Mouse (Mus musculus): ENCODE measurements around the gene Itgb7. TPM values are rescaled to one million over a fixed set of nuclear protein-coding genes. Genes with fewer than 3 reads are reported as not detected.

The Itgb7 gene
- polyA plus RNA-seq, 1 experiment from 2014 or later: 2.6 TPM

DNA sequence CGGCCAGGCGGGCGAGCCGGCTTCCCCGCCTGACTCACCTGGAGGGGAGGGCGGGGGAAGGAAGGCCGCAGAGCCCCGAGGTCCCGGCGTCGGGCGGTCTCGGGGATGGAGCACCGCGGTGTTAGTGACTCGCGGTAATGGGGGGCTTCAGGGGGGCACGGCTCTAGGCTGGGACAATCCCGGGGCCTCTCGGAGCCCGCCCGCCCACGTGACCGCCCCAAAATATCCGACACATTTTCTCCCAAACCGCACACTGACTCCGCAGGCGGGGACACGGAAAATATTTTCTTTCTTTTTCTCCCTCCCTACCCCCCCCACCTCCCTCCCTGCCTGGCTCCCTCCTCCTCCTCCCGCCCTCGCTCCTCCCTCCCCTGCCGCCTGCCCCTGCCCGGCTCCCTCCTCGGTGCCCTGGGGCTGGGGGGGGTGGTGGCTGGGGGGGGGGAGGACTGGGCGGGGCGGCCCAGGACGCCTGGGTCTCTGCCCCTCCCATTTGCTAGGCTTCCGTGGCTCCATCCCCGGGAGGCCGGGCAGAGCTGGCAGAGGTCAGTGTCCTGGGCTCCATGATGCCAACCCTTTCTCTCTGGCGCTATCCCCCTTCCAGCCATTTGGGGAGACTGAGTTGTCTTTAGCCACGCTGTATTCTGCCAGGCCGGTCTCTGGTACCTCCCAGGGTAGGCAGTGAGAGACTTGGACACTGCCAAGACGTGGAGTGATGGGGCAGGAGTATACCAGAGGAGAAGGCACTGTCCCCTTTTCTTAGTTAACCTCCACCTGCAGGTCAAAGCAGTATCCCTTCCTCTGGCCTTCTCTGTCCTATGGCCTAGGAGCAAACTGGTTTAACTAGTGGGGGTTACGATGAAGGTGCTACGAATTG lies 25.7 kb upstream of the Itgb7 start, which contains the start of gene Rarg:
TSS of gene Rarg (minus strand) at position 316 of the 874 bp plus-strand sequence.
- Histone ChIP-seq H3K4me1 (ENCODE audit: insufficient read depth) (peaks cover 26% of the 10 kb centered on the region), H3K27ac (ENCODE audit: low read depth) (peak within 1 kb of the TSS; percentile 93), H3K9me3 (ENCODE audit: low read depth, low read length) (no peaks in the 10 kb centered on the region), H3K27me3 (ENCODE audit: insufficient read depth, low read length) (no peaks in the 10 kb centered on the region), H3K4me3 (ENCODE audit: low read depth, low read length) (peak within 1 kb of the TSS; percentile 71), H3K36me3 (ENCODE audit: insufficient read depth) (peaks cover 6% of the 10 kb centered on the region; the same call in 1 of the 2 replicates), H3K4me2 (peak within 1 kb of the TSS; percentile 88), H3K9ac (peak within 1 kb of the TSS; percentile 83)
- DNase-seq (peak; percentile 69), ATAC-seq (ENCODE audit: insufficient read depth) (peak; percentile 53)
- 1% methylated on average over 44 of the region's 46 CpGs for WGBS
- TF ChIP-seq CTCF (IDR thresholded peaks at IDR 0.05; ENCODE audit: low read depth): 0 out of 2 replicates have a peak, but pooled peaks have one; percentile 8

DNA sequence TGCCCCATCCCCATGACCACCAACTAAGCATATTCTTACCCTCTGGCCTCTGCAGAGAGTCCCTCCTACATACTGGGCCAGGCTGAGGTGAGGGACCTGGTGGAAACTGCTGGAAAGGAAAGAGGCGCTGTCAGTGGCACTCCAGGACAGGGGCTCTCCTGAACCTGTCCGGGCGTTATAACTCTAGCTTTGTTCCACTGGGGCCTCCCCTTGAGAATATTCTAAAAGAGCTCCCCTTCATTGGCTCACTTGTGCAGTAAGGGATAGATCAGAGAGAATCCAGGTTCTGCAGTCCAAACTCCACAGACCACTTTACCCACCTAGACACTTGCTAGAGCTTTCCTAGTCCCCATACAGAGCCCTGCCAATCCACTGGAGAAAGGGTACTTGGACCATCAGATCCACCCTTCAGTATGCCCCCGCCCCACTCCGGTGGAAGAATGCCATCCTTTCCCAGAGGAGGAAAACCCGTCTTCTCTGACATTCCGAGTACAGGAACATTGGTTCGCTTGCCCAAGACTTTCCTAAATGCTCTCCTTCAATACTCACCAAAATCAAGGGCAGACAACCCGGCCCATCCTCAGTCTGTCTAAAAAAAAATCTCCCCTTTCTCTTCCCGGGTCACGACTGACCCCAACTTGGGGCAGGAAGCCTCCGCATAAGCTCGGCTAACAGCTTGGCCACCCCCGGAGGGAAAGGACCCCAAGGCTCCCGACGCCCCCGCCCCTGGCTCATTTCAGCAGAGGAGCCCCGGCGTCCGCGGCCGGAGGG lies 24.9 kb upstream of the Itgb7 start:
- no peak for TF ChIP-seq CTCF (IDR thresholded peaks at IDR 0.05; ENCODE audit: low read depth)
- H3K4me1 ChIP-seq (ENCODE audit: insufficient read depth): peaks cover 26% of the 10 kb centered on the region

DNA sequence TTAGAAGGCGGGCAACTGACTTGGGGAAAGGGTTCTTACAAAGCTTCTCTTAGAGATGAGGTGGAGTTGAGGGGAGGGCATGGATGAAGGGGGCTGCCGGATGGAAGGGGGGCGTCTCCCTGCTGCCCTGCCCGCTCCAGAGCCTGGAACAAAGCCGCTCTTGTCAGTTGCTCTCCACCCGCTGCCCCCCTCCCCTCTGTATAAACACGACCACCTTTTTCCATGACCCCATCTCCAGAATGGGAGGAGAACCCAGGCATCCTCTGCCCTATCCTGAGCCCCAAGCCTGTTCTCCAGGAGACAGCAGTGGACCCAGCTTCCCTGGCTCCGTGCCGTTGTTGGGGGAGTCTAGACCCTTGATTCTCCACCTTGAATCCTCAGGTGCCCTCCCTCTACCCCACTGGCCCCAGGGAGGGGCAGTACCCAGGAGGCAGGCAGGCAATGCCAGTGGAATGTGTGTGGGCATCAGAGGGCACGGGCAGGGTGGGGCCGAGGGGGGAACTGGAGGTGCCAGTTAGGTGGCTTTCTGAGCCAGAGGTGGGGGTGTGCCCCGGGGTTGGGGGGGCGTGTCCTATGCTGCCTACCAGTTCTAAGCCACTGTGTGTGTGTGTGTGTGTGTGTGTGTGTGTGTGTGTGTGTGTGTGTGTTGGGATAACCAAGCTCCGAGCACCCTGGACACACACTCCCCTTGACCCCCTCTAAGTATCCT lies 24.0 kb upstream of the Itgb7 start:
- no peaks in the 10 kb centered on the region for H3K27me3 ChIP-seq (ENCODE audit: insufficient read depth, low read length)
- H3K4me3 ChIP-seq (ENCODE audit: low read depth, low read length): peak overlapping the region; percentile 71
- WGBS: 47% methylated on average over 14 of the region's 14 CpGs
- peak overlapping the region; percentile 93 for H3K27ac ChIP-seq (ENCODE audit: low read depth)
- H3K4me2 ChIP-seq: peak overlapping the region; percentile 88
- peak overlapping the region; percentile 1; the same call in 1 of the 2 replicates for H3K9ac ChIP-seq
- peaks cover 29% of the 10 kb centered on the region for H3K4me1 ChIP-seq (ENCODE audit: insufficient read depth)
- no peak for TF ChIP-seq CTCF (IDR thresholded peaks at IDR 0.05; ENCODE audit: low read depth)
- H3K9me3 ChIP-seq (ENCODE audit: low read depth, low read length): no peaks in the 10 kb centered on the region
- DNase-seq (peak; percentile 32), ATAC-seq (ENCODE audit: insufficient read depth) (no peak)
- H3K36me3 ChIP-seq (ENCODE audit: insufficient read depth): peaks cover 20% of the 10 kb centered on the region; the same call in 1 of the 2 replicates

More for the DNA sequence above, 24.9 kb upstream of the Itgb7 start:
- Histone ChIP-seq H3K9me3 (ENCODE audit: low read depth, low read length) (no peaks in the 10 kb centered on the region), H3K4me3 (ENCODE audit: low read depth, low read length) (peak overlapping the region; percentile 71), H3K9ac (peak overlapping the region; percentile 83), H3K4me2 (peak overlapping the region; percentile 88), H3K27me3 (ENCODE audit: insufficient read depth, low read length) (no peaks in the 10 kb centered on the region), H3K36me3 (ENCODE audit: insufficient read depth) (peaks cover 14% of the 10 kb centered on the region; the same call in 1 of the 2 replicates), H3K27ac (ENCODE audit: low read depth) (peak overlapping the region; percentile 93)
- WGBS: 6% methylated on average over 22 of the region's 22 CpGs
- DNase-seq (no peak), ATAC-seq (ENCODE audit: insufficient read depth) (no peak)

DNA sequence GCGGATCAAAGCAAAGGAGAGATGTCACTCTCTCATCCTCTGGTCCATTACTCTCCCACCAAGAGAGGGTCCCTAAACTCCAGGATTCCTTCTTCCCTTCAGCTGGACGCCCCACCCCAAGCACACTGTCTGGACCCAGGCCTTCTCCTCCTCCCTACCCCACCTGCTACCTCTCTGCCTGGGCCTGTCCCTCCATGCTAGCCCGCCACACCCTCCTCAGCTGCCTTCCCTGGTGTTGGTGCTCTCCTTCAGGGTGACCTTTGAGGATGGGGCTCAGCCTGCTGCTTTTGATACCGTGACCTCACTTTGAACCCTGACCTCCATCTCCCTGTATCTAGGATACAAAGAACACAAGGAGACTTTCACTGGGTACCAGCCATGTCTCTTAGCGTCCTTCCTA lies 18.8 kb upstream of the Itgb7 start:
- Histone ChIP-seq H3K27ac (ENCODE audit: low read depth) (peak overlapping the region; percentile 99; the same call in 1 of the 2 replicates), H3K36me3 (ENCODE audit: insufficient read depth) (peaks cover 29% of the 10 kb centered on the region; the same call in 1 of the 2 replicates), H3K9ac (no peak overlapping the region), H3K27me3 (ENCODE audit: insufficient read depth, low read length) (no peaks in the 10 kb centered on the region), H3K4me2 (peak overlapping the region; percentile 81; the same call in 1 of the 2 replicates), H3K4me1 (ENCODE audit: insufficient read depth) (peaks cover 26% of the 10 kb centered on the region), H3K9me3 (ENCODE audit: low read depth, low read length) (no peaks in the 10 kb centered on the region), H3K4me3 (ENCODE audit: low read depth, low read length) (no peak overlapping the region)
- WGBS: 55% methylated on average over 5 of the region's 5 CpGs
- no peak for DNase-seq
- no peak for TF ChIP-seq CTCF (IDR thresholded peaks at IDR 0.05; ENCODE audit: low read depth)
- ATAC-seq (ENCODE audit: insufficient read depth): no peak

DNA sequence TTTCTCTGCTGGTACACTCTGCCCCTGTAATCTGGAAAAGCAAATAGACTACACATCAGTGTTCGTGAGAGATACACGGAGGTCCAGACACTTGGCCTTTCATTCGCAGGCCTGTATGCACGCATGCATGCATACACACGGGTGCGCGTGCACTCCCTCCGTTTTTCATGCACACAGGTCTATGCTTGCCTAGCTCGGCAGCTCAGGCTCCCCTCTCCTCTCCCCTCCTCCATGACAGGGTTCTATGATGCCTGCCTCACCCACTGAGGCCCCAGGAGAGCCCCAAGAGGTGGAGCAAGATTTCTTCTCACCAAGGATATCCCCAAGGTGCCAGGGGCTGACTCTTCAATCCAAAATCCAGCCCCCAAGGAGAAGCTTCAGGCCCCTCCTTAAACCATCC lies 18.2 kb upstream of the Itgb7 start:
- DNase-seq (peak; percentile 21), ATAC-seq (ENCODE audit: insufficient read depth) (no peak)
- Histone ChIP-seq H3K9ac (peak overlapping the region; percentile 33), H3K27ac (ENCODE audit: low read depth) (peak overlapping the region; percentile 99), H3K4me3 (ENCODE audit: low read depth, low read length) (peak overlapping the region; percentile 19; the same call in 1 of the 2 replicates), H3K9me3 (ENCODE audit: low read depth, low read length) (no peaks in the 10 kb centered on the region), H3K4me1 (ENCODE audit: insufficient read depth) (peaks cover 25% of the 10 kb centered on the region), H3K27me3 (ENCODE audit: insufficient read depth, low read length) (no peaks in the 10 kb centered on the region), H3K4me2 (peak overlapping the region; percentile 81), H3K36me3 (ENCODE audit: insufficient read depth) (peaks cover 29% of the 10 kb centered on the region; the same call in 1 of the 2 replicates)
- 36% methylated on average over 9 of the region's 9 CpGs for WGBS
- TF ChIP-seq CTCF (IDR thresholded peaks at IDR 0.05; ENCODE audit: low read depth): no peak

DNA sequence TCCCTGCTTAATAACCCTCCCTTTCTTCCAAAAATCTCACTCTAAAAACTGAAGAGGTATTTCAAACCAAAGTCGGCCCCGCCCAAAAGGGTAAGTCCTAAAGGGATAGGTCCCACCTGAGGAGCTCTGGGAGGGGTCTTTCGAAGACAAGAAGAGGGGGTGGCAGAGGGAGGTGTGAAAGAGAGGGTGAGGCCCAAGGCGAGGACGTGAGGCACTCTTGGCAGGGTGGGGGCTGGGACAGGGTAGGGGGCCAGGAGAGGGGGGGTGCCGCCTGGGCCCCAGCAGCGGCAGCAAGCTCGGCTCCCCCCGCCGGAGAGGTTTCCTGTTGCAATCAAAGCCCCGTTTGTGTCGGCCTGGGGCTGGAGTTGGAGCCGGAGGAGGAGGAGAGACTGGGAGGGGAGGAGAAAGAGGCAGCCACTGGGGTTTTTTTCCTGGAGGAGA lies 17.5 kb upstream of the Itgb7 start:
- Histone ChIP-seq H3K4me2 (peak overlapping the region; percentile 81), H3K9me3 (ENCODE audit: low read depth, low read length) (no peaks in the 10 kb centered on the region), H3K27ac (ENCODE audit: low read depth) (peak overlapping the region; percentile 99), H3K36me3 (ENCODE audit: insufficient read depth) (peaks cover 29% of the 10 kb centered on the region; the same call in 1 of the 2 replicates), H3K4me1 (ENCODE audit: insufficient read depth) (peaks cover 24% of the 10 kb centered on the region), H3K9ac (peak overlapping the region; percentile 33), H3K4me3 (ENCODE audit: low read depth, low read length) (peak overlapping the region; percentile 19), H3K27me3 (ENCODE audit: insufficient read depth, low read length) (no peaks in the 10 kb centered on the region)
- DNase-seq: peak; percentile 81
- no peak for TF ChIP-seq CTCF (IDR thresholded peaks at IDR 0.05; ENCODE audit: low read depth)
- 3% methylated on average over 10 of the region's 13 CpGs for WGBS
- no peak for ATAC-seq (ENCODE audit: insufficient read depth)
